Comparison of ENCODE assay signal across 9 mouse cellular contexts in the genomic region with DNA sequence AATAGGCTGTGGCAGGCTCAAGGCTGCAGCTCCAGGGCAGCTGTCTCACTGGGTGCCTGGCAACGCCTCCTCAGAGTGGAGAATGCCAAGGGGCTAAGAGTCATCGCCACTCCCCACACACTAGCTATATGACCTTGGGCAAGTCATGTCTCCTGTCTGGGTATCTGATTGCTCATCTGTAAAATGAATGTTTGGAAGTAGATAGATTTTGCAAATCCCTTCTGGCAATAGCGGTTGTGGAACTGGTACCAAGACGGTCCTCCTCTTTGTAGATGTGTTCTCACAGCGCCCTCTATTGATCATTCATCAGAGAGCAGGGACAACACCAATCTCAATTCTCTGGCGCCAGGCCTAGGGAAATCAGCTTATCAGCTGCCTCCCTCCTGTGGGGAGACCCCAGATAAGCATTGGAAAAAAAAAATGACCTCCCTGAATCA. TPM values are rescaled to one million over a fixed set of nuclear protein-coding genes. Genes with fewer than 3 reads are reported as not detected.
DNase-seq lines count a peak whose midpoint lies in the region; ATAC-seq and TF ChIP-seq lines count a peak whose summit lies in the region.
"Had no signal": no experiment of that assay in that cellular context is flagged by ENCODE, and none has a peak within 500 bp of the region (broad histone marks: within the 10 kb centered on the region; RNA-seq: fewer than 3 reads in every experiment).

No protein-coding gene starts in this region.

- TF ChIP-seq EP300 in CH12.LX (IDR thresholded peaks at IDR 0.05; ENCODE audit: low read length), result no peak

- intact Hi-C loops in left cerebral cortex, adult 2 months (cut with DNase I), result loop anchor here (1.0 to 2.0 kb wide), 3 partner anchors 241 to 660 kb away; no protein-coding TSS in a partner anchor

- no peaks in the 10 kb centered on the region for H3K79me2 ChIP-seq in CH12.LX (replicated peaks; ENCODE audit: control insufficient read depth, extremely low read depth, insufficient read depth, poor library complexity, severe bottlenecking)

- no peaks in the 10 kb centered on the region for H3K9me3 ChIP-seq in CH12.LX (replicated peaks; ENCODE audit: low read length)
- no peaks in the 10 kb centered on the region for H3K9me3 ChIP-seq in hindbrain, embryonic 12.5 days (replicated peaks)
- no peaks in the 10 kb centered on the region for H3K9me3 ChIP-seq in neural tube, embryonic 14.5 days (ENCODE audit: control insufficient read depth, low read length)

- no peaks in the 10 kb centered on the region for H3K4me1 ChIP-seq in CH12.LX (ENCODE audit: control insufficient read depth in 1 of 2, insufficient read depth in 2 of 2)
- H3K4me1 ChIP-seq in hindbrain, embryonic 12.5 days, result no peaks in the 10 kb centered on the region
- no peaks in the 10 kb centered on the region for H3K4me1 ChIP-seq in neural tube, embryonic 14.5 days (ENCODE audit: control insufficient read depth, insufficient read depth, low read length)

- peak; percentile 78 for ATAC-seq in hindbrain, embryonic 12.5 days (ENCODE audit: low FRiP score)
- ATAC-seq in neural tube, embryonic 14.5 days (ENCODE audit: low read depth), result peak; percentile 90

- TF ChIP-seq POLR2A in CH12.LX (IDR thresholded peaks at IDR 0.05; ENCODE audit: low read depth, low read length), result no peak

- in situ Hi-C loops in CH12.LX (cut with MboI; ENCODE audit: low pct_ligation_motif_present, low pct_unique_long_range_greater_than_20kb, low sequenced_read_pairs), result loop anchor here (10.0 kb wide), 1 partner anchor 412 kb away; no protein-coding TSS in a partner anchor

- H3K27me3 ChIP-seq in CH12.LX (replicated peaks), result peaks cover 72% of the 10 kb centered on the region
- no peaks in the 10 kb centered on the region for H3K27me3 ChIP-seq in hindbrain, embryonic 12.5 days
- no peaks in the 10 kb centered on the region for H3K27me3 ChIP-seq in neural tube, embryonic 14.5 days (ENCODE audit: control insufficient read depth, insufficient read depth, low read length)

- no peak overlapping the region for H3K9ac ChIP-seq in CH12.LX (ENCODE audit: insufficient read depth, low read depth)
- no peak overlapping the region for H3K9ac ChIP-seq in hindbrain, embryonic 12.5 days
- H3K9ac ChIP-seq in neural tube, embryonic 14.5 days (replicated peaks; ENCODE audit: low read depth, low read length), result no peak overlapping the region

- peak; percentile 63 to 85; a peak in 3 of 4 replicates for TF ChIP-seq CTCF in CH12.LX (conservative IDR thresholded peaks at IDR 0.05 in 1 of 2, IDR thresholded peaks at IDR 0.05 in 1 of 2; ENCODE audit: low read depth in 2 of 2, low read length in 2 of 2)
- TF ChIP-seq CTCF in left cerebral cortex, adult 2 months (IDR thresholded peaks at IDR 0.05), result peak; percentile 74

- dilution Hi-C loops in CH12.LX (cut with MboI; ENCODE audit: extremely low pct_ligation_motif_present, extremely low pct_unique_long_range_greater_than_20kb, low sequenced_read_pairs), result no loop called here

- no peak overlapping the region for H3K4me3 ChIP-seq in CH12.LX (replicated peaks in 1 of 3; ENCODE audit: low read depth in 2 of 3, low read length in 2 of 3, poor library complexity in 1 of 3)
- H3K4me3 ChIP-seq in hindbrain, embryonic 12.5 days, result no peak overlapping the region
- no peak overlapping the region for H3K4me3 ChIP-seq in left cerebral cortex, adult 2 months
- H3K4me3 ChIP-seq in neural tube, embryonic 14.5 days (ENCODE audit: low read depth, low read length), result no peak overlapping the region

- 9% methylated on average over 6 of the region's 6 CpGs for WGBS in hindbrain, embryonic 12.5 days
- 12% methylated on average over 6 of the region's 6 CpGs for WGBS in neural tube, embryonic 14.5 days

- H3K4me2 ChIP-seq in CH12.LX (ENCODE audit: insufficient read depth, low read depth, poor library complexity, severe bottlenecking), result no peak overlapping the region
- H3K4me2 ChIP-seq in hindbrain, embryonic 12.5 days (replicated peaks), result no peak overlapping the region
- H3K4me2 ChIP-seq in neural tube, embryonic 14.5 days (ENCODE audit: low read depth, low read length), result no peak overlapping the region

- H3K36me3 ChIP-seq in CH12.LX (replicated peaks in 1 of 2; ENCODE audit: control insufficient read depth in 1 of 2, insufficient read depth in 1 of 2, low read length in 1 of 2), result no peaks in the 10 kb centered on the region
- no peaks in the 10 kb centered on the region for H3K36me3 ChIP-seq in hindbrain, embryonic 12.5 days
- H3K36me3 ChIP-seq in neural tube, embryonic 14.5 days (ENCODE audit: control insufficient read depth, insufficient read depth, low read length), result no peaks in the 10 kb centered on the region

- TF ChIP-seq RAD21 in CH12.LX (IDR thresholded peaks at IDR 0.05; ENCODE audit: low read depth, low read length), result peak; percentile 86

- no peak overlapping the region for H3K27ac ChIP-seq in CH12.LX (ENCODE audit: insufficient read depth, low read depth)
- no peak overlapping the region for H3K27ac ChIP-seq in hindbrain, embryonic 12.5 days
- no peak overlapping the region for H3K27ac ChIP-seq in left cerebral cortex, adult 2 months
- H3K27ac ChIP-seq in neural tube, embryonic 14.5 days (ENCODE audit: low read depth, low read length), result no peak overlapping the region

- DNase-seq in CH12.LX (ENCODE audit: extremely low read depth) (peak; percentile 61), WW6 (ENCODE audit: low read depth, low spot score) (peak; percentile 26)
- peak; percentile 22 to 51 for DNase-seq in cerebellum, postnatal 36 days
- peak; percentile 63 for DNase-seq in left cerebral cortex, adult 2 months (ENCODE audit: extremely low spot score in 1 of 2, low spot score in 2 of 2)
- DNase-seq in urinary bladder, postnatal 14 days (ENCODE audit: low spot score), result no peak
- no peak for DNase-seq in B cell, adult 2 months

TF ChIP-seq in CH12.LX, 34 proteins besides CTCF, POLR2A, EP300 and RAD21:
- TF ChIP-seq MYC (IDR thresholded peaks at IDR 0.05; ENCODE audit: low read depth, low read length), result no peak
- TF ChIP-seq SMC3 (IDR thresholded peaks at IDR 0.05; ENCODE audit: low read depth, low read length), result peak; percentile 56

RNA-seq across cellular contexts. Expression of a gene that starts 31.9 kb away (rescaled TPM):
- total RNA-seq in CH12.LX (2012; rRNA removed) (not detected in 2 replicates), CH12.LX (2014; rRNA removed) (not detected in 2 replicates)
- polyA plus RNA-seq in CH12.LX (2012; ENCODE audit: insufficient read length, low read depth), result not detected in 2 replicates
- not detected in 2 replicates for polyA plus RNA-seq in hindbrain, embryonic 12.5 days (2016; fragmentation: Nextera tagmentation; extraction: Ambion mirVana)
- total RNA-seq in left cerebral cortex, adult 2 months (2021), result not detected
- not detected in 2 replicates for polyA plus RNA-seq in neural tube, embryonic 14.5 days (2014; fragmentation: Nextera tagmentation; extraction: Ambion mirVana)
- total RNA-seq: neutrophil, adult 5-6 weeks had no signal

RNA-seq across cellular contexts. Expression of a gene that starts 51.9 kb away (rescaled TPM):
- not detected in 2 replicates for total RNA-seq in CH12.LX (2012; rRNA removed)
- not detected in 2 replicates for total RNA-seq in CH12.LX (2014; rRNA removed)
- not detected in 2 replicates for polyA plus RNA-seq in CH12.LX (2012; ENCODE audit: insufficient read length, low read depth)
- not detected in 2 replicates for polyA plus RNA-seq in hindbrain, embryonic 12.5 days (2016; fragmentation: Nextera tagmentation; extraction: Ambion mirVana)
- total RNA-seq in left cerebral cortex, adult 2 months (2021), result not detected
- not detected in 2 replicates for polyA plus RNA-seq in neural tube, embryonic 14.5 days (2014; fragmentation: Nextera tagmentation; extraction: Ambion mirVana)
- total RNA-seq: neutrophil, adult 5-6 weeks had no signal

Comparison
In these comparisons a context has a peak if more than half of its experiments do, and no peak if none do; other contexts are left out.
1. DNase-seq: peak in CH12.LX (single experiment), WW6 (single experiment), cerebellum, postnatal 36 days (2 of 2) and left cerebral cortex, adult 2 months (2 of 2); none in urinary bladder, postnatal 14 days (single experiment) and B cell, adult 2 months (0 of 2).